Mouse (Mus musculus): ENCODE results near the gene Ntng2. TPM values are rescaled to one million over a fixed set of nuclear protein-coding genes. Genes with fewer than 3 reads are reported as not detected.
A peak's percentile ranks its signal among the peaks of the same experiment; 100 is the strongest.

The Ntng2 gene
- polyA plus RNA-seq, 1 experiment from 2014 or later, result not detected

- peaks cover 24% of the 10 kb centered on the region for H3K27me3 ChIP-seq (replicated peaks; ENCODE audit: control insufficient read depth, insufficient read depth, low read length)
- H3K4me2 ChIP-seq (ENCODE audit: low read depth, low read length), result no peak overlapping the region
- H3K4me3 ChIP-seq (ENCODE audit: low read length), result no peak overlapping the region
- no peak for ATAC-seq
- 64% methylated on average over 12 of the region's 12 CpGs for WGBS
- no peak overlapping the region for H3K9ac ChIP-seq (ENCODE audit: low read depth, low read length)
- peaks cover 8% of the 10 kb centered on the region for H3K4me1 ChIP-seq (ENCODE audit: control insufficient read depth, insufficient read depth, low read length)
- no peak overlapping the region for H3K27ac ChIP-seq (ENCODE audit: low read length)
- no peaks in the 10 kb centered on the region for H3K36me3 ChIP-seq (ENCODE audit: control insufficient read depth, insufficient read depth, low read length)
- no peaks in the 10 kb centered on the region for H3K9me3 ChIP-seq (ENCODE audit: control insufficient read depth, low read length)
Measured at GRCm38 (mm10) chr2:29196844-29197243, 56.0 kb downstream of the Ntng2 start.

- 1% methylated on average over 61 of the region's 61 CpGs for WGBS
- Histone ChIP-seq H3K27me3 (replicated peaks; ENCODE audit: control insufficient read depth, insufficient read depth, low read length) (peaks cover 24% of the 10 kb centered on the region), H3K9ac (ENCODE audit: low read depth, low read length) (peak overlapping the region; percentile 59), H3K27ac (ENCODE audit: low read length) (no peak overlapping the region), H3K4me1 (ENCODE audit: control insufficient read depth, insufficient read depth, low read length) (peaks cover 8% of the 10 kb centered on the region), H3K9me3 (ENCODE audit: control insufficient read depth, low read length) (no peaks in the 10 kb centered on the region), H3K36me3 (ENCODE audit: control insufficient read depth, insufficient read depth, low read length) (no peaks in the 10 kb centered on the region), H3K4me3 (ENCODE audit: low read length) (peak overlapping the region; percentile 60), H3K4me2 (ENCODE audit: low read depth, low read length) (peak overlapping the region; percentile 100)
- peak; percentile 82 for ATAC-seq
Measured at GRCm38 (mm10) chr2:29194547-29195463, 58.0 kb downstream of the Ntng2 start.

- Histone ChIP-seq H3K4me2 (ENCODE audit: low read depth, low read length) (peak overlapping the region; percentile 100), H3K4me3 (ENCODE audit: low read length) (peak overlapping the region; percentile 60), H3K27ac (ENCODE audit: low read length) (no peak overlapping the region), H3K9me3 (ENCODE audit: control insufficient read depth, low read length) (no peaks in the 10 kb centered on the region), H3K27me3 (replicated peaks; ENCODE audit: control insufficient read depth, insufficient read depth, low read length) (peaks cover 24% of the 10 kb centered on the region), H3K4me1 (ENCODE audit: control insufficient read depth, insufficient read depth, low read length) (peaks cover 8% of the 10 kb centered on the region), H3K9ac (ENCODE audit: low read depth, low read length) (peak overlapping the region; percentile 54; the same call in 1 of the 2 replicates), H3K36me3 (ENCODE audit: control insufficient read depth, insufficient read depth, low read length) (no peaks in the 10 kb centered on the region)
- 18% methylated on average over 16 of the region's 16 CpGs for WGBS
- no peak for ATAC-seq
Measured at GRCm38 (mm10) chr2:29193819-29194546, 58.8 kb downstream of the Ntng2 start.

GRCm38 (mm10) chr2:29192629-29193278, 60.1 kb downstream of the Ntng2 start:
- Histone ChIP-seq H3K27me3 (replicated peaks; ENCODE audit: control insufficient read depth, insufficient read depth, low read length) (peaks cover 22% of the 10 kb centered on the region), H3K4me1 (ENCODE audit: control insufficient read depth, insufficient read depth, low read length) (peaks cover 8% of the 10 kb centered on the region), H3K36me3 (ENCODE audit: control insufficient read depth, insufficient read depth, low read length) (no peaks in the 10 kb centered on the region), H3K4me2 (ENCODE audit: low read depth, low read length) (no peak overlapping the region), H3K27ac (ENCODE audit: low read length) (no peak overlapping the region), H3K9me3 (ENCODE audit: control insufficient read depth, low read length) (no peaks in the 10 kb centered on the region), H3K4me3 (ENCODE audit: low read length) (no peak overlapping the region), H3K9ac (ENCODE audit: low read depth, low read length) (no peak overlapping the region)
- whole genome bisulfite sequencing, result 85% methylated on average over 8 of the region's 8 CpGs
- no peak for ATAC-seq

GRCm38 (mm10) chr2:29191216-29192215, 61.3 kb downstream of the Ntng2 start:
- Histone ChIP-seq H3K4me1 (ENCODE audit: control insufficient read depth, insufficient read depth, low read length) (peaks cover 8% of the 10 kb centered on the region), H3K4me2 (ENCODE audit: low read depth, low read length) (no peak overlapping the region), H3K36me3 (ENCODE audit: control insufficient read depth, insufficient read depth, low read length) (no peaks in the 10 kb centered on the region), H3K9ac (ENCODE audit: low read depth, low read length) (no peak overlapping the region), H3K27me3 (replicated peaks; ENCODE audit: control insufficient read depth, insufficient read depth, low read length) (peaks cover 17% of the 10 kb centered on the region), H3K9me3 (ENCODE audit: control insufficient read depth, low read length) (no peaks in the 10 kb centered on the region), H3K4me3 (ENCODE audit: low read length) (no peak overlapping the region), H3K27ac (ENCODE audit: low read length) (no peak overlapping the region)
- WGBS, result 62% methylated on average over 10 of the region's 10 CpGs
- ATAC-seq, result no peak

- Histone ChIP-seq H3K4me3 (ENCODE audit: low read length) (no peak overlapping the region), H3K4me1 (ENCODE audit: control insufficient read depth, insufficient read depth, low read length) (peaks cover 8% of the 10 kb centered on the region), H3K9ac (ENCODE audit: low read depth, low read length) (no peak overlapping the region), H3K9me3 (ENCODE audit: control insufficient read depth, low read length) (no peaks in the 10 kb centered on the region), H3K27me3 (replicated peaks; ENCODE audit: control insufficient read depth, insufficient read depth, low read length) (peaks cover 7% of the 10 kb centered on the region), H3K27ac (ENCODE audit: low read length) (no peak overlapping the region), H3K36me3 (ENCODE audit: control insufficient read depth, insufficient read depth, low read length) (no peaks in the 10 kb centered on the region), H3K4me2 (ENCODE audit: low read depth, low read length) (no peak overlapping the region)
- no peak for ATAC-seq
- 84% methylated on average over 7 of the region's 7 CpGs for WGBS
Measured at GRCm38 (mm10) chr2:29190392-29190791, 62.4 kb downstream of the Ntng2 start.

GRCm38 (mm10) chr2:29186209-29186608, 66.6 kb downstream of the Ntng2 start:
- 57% methylated on average over 6 of the region's 6 CpGs for WGBS
- no peak for ATAC-seq
- Histone ChIP-seq H3K4me1 (ENCODE audit: control insufficient read depth, insufficient read depth, low read length) (no peaks in the 10 kb centered on the region), H3K4me3 (ENCODE audit: low read length) (no peak overlapping the region), H3K9ac (ENCODE audit: low read depth, low read length) (no peak overlapping the region), H3K27me3 (replicated peaks; ENCODE audit: control insufficient read depth, insufficient read depth, low read length) (no peaks in the 10 kb centered on the region), H3K4me2 (ENCODE audit: low read depth, low read length) (no peak overlapping the region), H3K27ac (ENCODE audit: low read length) (no peak overlapping the region), H3K36me3 (ENCODE audit: control insufficient read depth, insufficient read depth, low read length) (no peaks in the 10 kb centered on the region; the same call in 1 of the 2 replicates), H3K9me3 (ENCODE audit: control insufficient read depth, low read length) (no peaks in the 10 kb centered on the region)

- no peaks in the 10 kb centered on the region for H3K27me3 ChIP-seq (replicated peaks; ENCODE audit: control insufficient read depth, insufficient read depth, low read length)
- H3K4me2 ChIP-seq (ENCODE audit: low read depth, low read length), result no peak overlapping the region
- H3K27ac ChIP-seq (ENCODE audit: low read length), result no peak overlapping the region
- 49% methylated on average over 6 of the region's 6 CpGs for WGBS
- ATAC-seq, result no peak
- H3K4me1 ChIP-seq (ENCODE audit: control insufficient read depth, insufficient read depth, low read length), result no peaks in the 10 kb centered on the region
- no peak overlapping the region for H3K9ac ChIP-seq (ENCODE audit: low read depth, low read length)
- no peaks in the 10 kb centered on the region for H3K9me3 ChIP-seq (ENCODE audit: control insufficient read depth, low read length)
- H3K4me3 ChIP-seq (ENCODE audit: low read length), result no peak overlapping the region
- H3K36me3 ChIP-seq (ENCODE audit: control insufficient read depth, insufficient read depth, low read length), result peaks cover 6% of the 10 kb centered on the region; the same call in 1 of the 2 replicates
Measured at GRCm38 (mm10) chr2:29183266-29183924, 69.4 kb downstream of the Ntng2 start.
